Mouse (Mus musculus) mouse trophoblast stem cell (cell line): Measurements from ENCODE around the gene Shisal1.

ENCODE experiments used
- in situ Hi-C, 2 experiments: fragments of 300-500 bp; cut with MseI, MboI; formaldehyde crosslinking; loops; 2 replicates in 1 of 2; 3 replicates in 1 of 2; pipeline ENCODE4 v1.15.1; 2025

Shisal1 gene

GRCm38 (mm10) chr15:84378734-84379133, 68.2 kb downstream of the Shisal1 start:
- in situ Hi-C loops: no loop called here

GRCm38 (mm10) chr15:84372801-84373200, 74.1 kb downstream of the Shisal1 start:
- in situ Hi-C loops: no loop called here

GRCm38 (mm10) chr15:84367402-84367801, 79.5 kb downstream of the Shisal1 start:
- in situ Hi-C loops: no loop called here

- in situ Hi-C loops: no loop called here
These were observed 80.3 kb downstream of the Shisal1 start for GRCm38 (mm10) chr15:84366574-84366989.

GRCm38 (mm10) chr15:84365675-84366381, 81.1 kb downstream of the Shisal1 start:
- in situ Hi-C loops: no loop called here

- in situ Hi-C loops: no loop called here
These were observed 82.2 kb downstream of the Shisal1 start for GRCm38 (mm10) chr15:84364746-84365145.

GRCm38 (mm10) chr15:84355081-84355480, 91.8 kb downstream of the Shisal1 start:
- in situ Hi-C loops: no loop called here

GRCm38 (mm10) chr15:84351915-84352844, 94.7 kb downstream of the Shisal1 start:
- in situ Hi-C loops: no loop called here

GRCm38 (mm10) chr15:84351342-84351741, 95.6 kb downstream of the Shisal1 start:
- in situ Hi-C loops: no loop called here

GRCm38 (mm10) chr15:84349915-84350738, 96.8 kb downstream of the Shisal1 start:
- in situ Hi-C loops: no loop called here

GRCm38 (mm10) chr15:84348769-84349168, 98.1 kb downstream of the Shisal1 start:
- in situ Hi-C loops: no loop called here

- in situ Hi-C loops: no loop called here
These were observed 106.0 kb downstream of the Shisal1 start for GRCm38 (mm10) chr15:84340926-84341325.

GRCm38 (mm10) chr15:84337599-84337998, 109.3 kb downstream of the Shisal1 start:
- in situ Hi-C loops: no loop called here

GRCm38 (mm10) chr15:84336281-84336817, 110.5 kb downstream of the Shisal1 start:
- in situ Hi-C loops: no loop called here

- in situ Hi-C loops: no loop called here
These were observed 115.8 kb downstream of the Shisal1 start for GRCm38 (mm10) chr15:84331066-84331612.

- in situ Hi-C loops: no loop called here
These were observed 117.0 kb downstream of the Shisal1 start for GRCm38 (mm10) chr15:84329940-84330339.
